Mouse (Mus musculus): ENCODE data around the gene Slc12a1.

- TF ChIP-seq CTCF (IDR thresholded peaks at IDR 0.05; ENCODE audit: control insufficient read depth, insufficient read depth, insufficient replicate concordance, low read depth, low read length) (peak; percentile 75; the same call in 1 of the 2 replicates), POLR2A (IDR thresholded peaks at IDR 0.05; ENCODE audit: control insufficient read depth, low read depth, low read length) (no peak)
Measured at GRCm38 (mm10) chr2:125189197-125189596, 36.9 kb downstream of the Slc12a1 start.

All from testis, adult 2 months (tissue).